Mouse (Mus musculus) liver, embryonic 14.5 days (tissue): Measurements from ENCODE around the gene Dlg2. TPM values are rescaled to one million over a fixed set of nuclear protein-coding genes. Genes with fewer than 3 reads are reported as not detected.

ENCODE experiments used
- ATAC-seq: fragments of 200-750 bp; cut with Nextera tagmentation; 2 replicates; pipeline ENCODE4 v1.8.0; 2017; ENCODE audit warnings: moderate number of reproducible peaks, mild to moderate bottlenecking, moderate library complexity; ENCODE audit not compliant: insufficient read depth
- DNase-seq, 3 experiments: peaks; one replicate each; pipeline ENCODE4 v3.0.0-alpha.2; 2012 to 2013; ENCODE audit warnings: low read depth in 3 of 3, low spot score in 3 of 3
- H3K27ac ChIP-seq: fragments of 300-500 bp; sonication (generic); 2 replicates; pipeline ENCODE4 v1.5.1; 2014; ENCODE audit warnings: moderate library complexity, mild to moderate bottlenecking, control low read depth, inconsistent platforms
- H3K27me3 ChIP-seq: fragments of 300-500 bp; sonication (generic); 2 replicates; pipeline ENCODE4 v1.6.1; 2014; ENCODE audit warnings: mild to moderate bottlenecking, low read length, moderate library complexity; ENCODE audit not compliant: control insufficient read depth, insufficient read depth
- H3K36me3 ChIP-seq: fragments of 300-500 bp; sonication (generic); replicated peaks from 2 replicates; pipeline ENCODE4 v1.6.1; 2014; ENCODE audit warnings: low read depth; ENCODE audit not compliant: control insufficient read depth, insufficient read depth
- H3K4me1 ChIP-seq, 2 experiments: fragments of 200-500 bp in 1 of 2; fragments of 300-500 bp in 1 of 2; sonication (generic) in 1 of 2; replicated peaks; 2 replicates each; pipeline ENCODE4 v1.6.1; 2012 to 2014; ENCODE audit warnings: antibody characterized with exemption in 1 of 2, inconsistent platforms in 1 of 2, low read length in 1 of 2; ENCODE audit not compliant: control insufficient read depth in 2 of 2, insufficient read depth in 2 of 2
- H3K4me2 ChIP-seq: fragments of 300-500 bp; sonication (generic); 2 replicates; pipeline ENCODE4 v1.6.1; 2014; ENCODE audit warnings: low read depth, mild to moderate bottlenecking, control low read depth, moderate library complexity
- H3K4me3 ChIP-seq, 2 experiments: fragments of 200-500 bp in 1 of 2; fragments of 300-500 bp in 1 of 2; sonication (generic) in 1 of 2; 2 replicates each; pipeline ENCODE4 v1.5.1; 2012 to 2014; ENCODE audit warnings: low read depth in 2 of 2, low read length in 2 of 2, mild to moderate bottlenecking in 2 of 2, control low read depth in 1 of 2, inconsistent platforms in 1 of 2, moderate library complexity in 1 of 2; ENCODE audit not compliant: insufficient read depth in 1 of 2
- H3K9ac ChIP-seq: fragments of 300-500 bp; sonication (generic); replicated peaks from 2 replicates; pipeline ENCODE4 v1.6.1; 2014; ENCODE audit warnings: mild to moderate bottlenecking, control low read depth, moderate library complexity
- H3K9me3 ChIP-seq: fragments of 300-500 bp; sonication (generic); 2 replicates; pipeline ENCODE4 v1.6.1; 2016; ENCODE audit warnings: low read length, mixed read lengths; ENCODE audit not compliant: control insufficient read depth
- CTCF ChIP-seq: IDR thresholded peaks from 2 replicates; pipeline ENCODE4 v1.5.1; 2016; ENCODE audit warnings: antibody characterized with exemption, low read depth, control low read depth
- EP300 ChIP-seq: IDR thresholded peaks from 2 replicates; pipeline ENCODE4 v1.6.1; 2016; ENCODE audit warnings: antibody characterized with exemption, low read depth
- WGBS: fragments of 180-500 bp; shearing (Covaris S2); extraction: QIAGEN DNeasy Blood & Tissue Kit; methylation state at CpG from one replicate; pipeline ENCODE4 v1.1.7; 2014; ENCODE audit not compliant: insufficient replicate concordance; 5-methylcytosine and 5-hydroxymethylcytosine counted together
- polyA plus RNA-seq, 2 experiments: library from polyadenylated mRNA; depleted of rRNA in 1 of 2; stranded (reverse) in 1 of 2; unstranded in 1 of 2; fragments of >200 nt; fragmentation: Nextera tagmentation in 1 of 2; extraction: Ambion mirVana in 1 of 2; gene quantifications; 2 replicates each; pipeline versions ENCODE4 v1.2.1 to v1.2.3; 2012 to 2014

The Dlg2 gene
- polyA plus RNA-seq, 2 experiments, result 0.33 to 0.44 TPM

GRCm38 (mm10) chr7:91414150-91414549 lies 937.7 kb downstream of the Dlg2 start:
- Histone ChIP-seq H3K9me3 (no peaks in the 10 kb centered on the region), H3K9ac (no peak overlapping the region), H3K4me1 (no peaks in the 10 kb centered on the region), H3K27me3 (no peaks in the 10 kb centered on the region), H3K27ac (no peak overlapping the region), H3K4me2 (no peak overlapping the region), H3K36me3 (no peaks in the 10 kb centered on the region), H3K4me3 (no peak overlapping the region)
- 37% methylated on average over 2 of the region's 2 CpGs for WGBS
- no peak for ATAC-seq
- no peak for DNase-seq
- TF ChIP-seq CTCF (no peak), EP300 (no peak)

DNA sequence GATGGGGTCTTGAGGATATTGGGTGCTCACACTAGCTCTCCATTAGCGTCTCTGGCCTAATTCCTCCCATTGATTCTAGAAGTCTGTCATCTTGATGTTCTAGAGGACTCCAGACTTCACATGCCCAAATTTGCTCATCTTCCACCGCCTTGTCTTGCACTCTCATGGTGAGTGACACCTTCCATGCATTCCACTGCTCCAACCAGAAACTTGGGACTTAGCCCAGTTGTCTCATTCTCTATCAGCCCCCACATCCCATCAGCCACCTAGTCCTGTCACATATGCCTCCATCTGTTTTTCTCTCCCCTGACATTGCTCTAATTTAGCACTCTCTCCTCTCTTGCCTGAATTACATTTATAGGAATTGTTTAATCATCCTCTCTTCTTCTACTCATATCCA lies 938.3 kb downstream of the Dlg2 start:
- no peaks in the 10 kb centered on the region for H3K4me1 ChIP-seq
- DNase-seq (no peak), ATAC-seq (no peak)
- H3K9me3 ChIP-seq, result no peaks in the 10 kb centered on the region
- no peak overlapping the region for H3K4me2 ChIP-seq
- H3K27ac ChIP-seq, result no peak overlapping the region
- H3K9ac ChIP-seq, result no peak overlapping the region
- no peak overlapping the region for H3K4me3 ChIP-seq
- TF ChIP-seq EP300 (no peak), CTCF (no peak)
- WGBS, result 53% methylated on average over 2 of the region's 2 CpGs
- H3K27me3 ChIP-seq, result no peaks in the 10 kb centered on the region
- no peaks in the 10 kb centered on the region for H3K36me3 ChIP-seq

GRCm38 (mm10) chr7:91420215-91420614 lies 943.7 kb downstream of the Dlg2 start:
- H3K9ac ChIP-seq, result no peak overlapping the region
- no peak overlapping the region for H3K4me3 ChIP-seq
- no peaks in the 10 kb centered on the region for H3K9me3 ChIP-seq
- no peaks in the 10 kb centered on the region for H3K36me3 ChIP-seq
- 61% methylated on average over 4 of the region's 4 CpGs for WGBS
- ATAC-seq, result no peak
- H3K27ac ChIP-seq, result no peak overlapping the region
- H3K4me2 ChIP-seq, result no peak overlapping the region
- DNase-seq, result no peak
- H3K27me3 ChIP-seq, result no peaks in the 10 kb centered on the region
- H3K4me1 ChIP-seq, result no peaks in the 10 kb centered on the region
- TF ChIP-seq CTCF (no peak), EP300 (no peak)

- DNase-seq, result no peak
Observed at GRCm38 (mm10) chr7:91423784-91424183, 947.3 kb downstream of the Dlg2 start.

DNA sequence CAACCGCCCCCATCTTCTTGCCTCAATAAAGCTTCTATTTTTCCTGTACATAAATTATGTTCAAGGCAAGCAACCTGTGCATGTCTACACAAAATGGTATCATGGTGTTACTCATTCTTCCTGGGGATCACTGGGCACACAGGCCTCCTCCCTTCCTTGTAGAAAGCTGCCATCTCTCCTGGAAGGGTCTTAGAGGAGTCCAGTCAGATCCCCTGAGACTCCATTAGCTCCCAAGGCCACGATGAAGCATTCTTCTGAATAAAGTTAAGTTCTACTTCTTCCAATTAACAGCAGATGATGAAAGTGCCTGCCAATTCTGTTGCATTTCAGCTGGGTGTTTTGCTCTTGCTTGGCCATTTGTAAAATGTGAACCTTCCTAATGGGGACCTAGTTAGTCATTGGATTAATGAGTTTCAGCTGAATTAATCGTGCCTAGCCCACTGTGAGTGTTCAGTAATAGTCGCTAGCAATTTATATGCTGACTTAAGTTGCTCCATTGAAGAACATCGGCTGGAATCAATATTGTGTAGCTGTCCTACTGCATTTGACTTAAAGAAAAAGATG lies 953.3 kb downstream of the Dlg2 start:
- H3K27ac ChIP-seq, result no peak overlapping the region
- H3K4me3 ChIP-seq, result no peak overlapping the region
- DNase-seq (no peak), ATAC-seq (no peak)
- TF ChIP-seq CTCF (no peak), EP300 (no peak)
- no peaks in the 10 kb centered on the region for H3K4me1 ChIP-seq
- no peaks in the 10 kb centered on the region for H3K27me3 ChIP-seq
- no peak overlapping the region for H3K9ac ChIP-seq
- no peaks in the 10 kb centered on the region for H3K9me3 ChIP-seq
- H3K4me2 ChIP-seq, result no peak overlapping the region
- WGBS, result 62% methylated on average over 5 of the region's 5 CpGs
- H3K36me3 ChIP-seq, result no peaks in the 10 kb centered on the region

More at GRCm38 (mm10) chr7:91423784-91424183, 947.3 kb downstream of the Dlg2 start:
- no peak overlapping the region for H3K9ac ChIP-seq
- no peaks in the 10 kb centered on the region for H3K4me1 ChIP-seq
- no peaks in the 10 kb centered on the region for H3K27me3 ChIP-seq
- no peak overlapping the region for H3K4me3 ChIP-seq
- ATAC-seq, result no peak
- 59% methylated on average over 4 of the region's 4 CpGs for WGBS
- no peak overlapping the region for H3K27ac ChIP-seq
- TF ChIP-seq EP300 (no peak), CTCF (no peak)
- no peaks in the 10 kb centered on the region for H3K36me3 ChIP-seq
- no peak overlapping the region for H3K4me2 ChIP-seq
- H3K9me3 ChIP-seq, result no peaks in the 10 kb centered on the region
